In genomic region chr8:80550436-80550835, GRCm38 (mm10) we compare ENCODE assay signal across 29 mouse cellular contexts. TPM values are rescaled to one million over a fixed set of nuclear protein-coding genes. Genes with fewer than 3 reads are reported as not detected.
DNase-seq lines count a peak whose midpoint lies in the region; ATAC-seq and TF ChIP-seq lines count a peak whose summit lies in the region.
"Had no signal": no experiment of that assay in that cellular context is flagged by ENCODE, and none has a peak within 500 bp of the region (broad histone marks: within the 10 kb centered on the region; RNA-seq: fewer than 3 reads in every experiment).

No protein-coding gene starts in this region.

- H3K27me3 ChIP-seq in liver, embryonic 13.5 days = no peaks in the 10 kb centered on the region
- no peaks in the 10 kb centered on the region for H3K27me3 ChIP-seq in liver, postnatal 0 days (ENCODE audit: insufficient read depth, low read length)
- H3K27me3 ChIP-seq: embryonic facial prominence, embryonic 15.5 days; forebrain, embryonic 13.5 days; heart, embryonic 12.5 days; liver, embryonic 15.5 days; lung, embryonic 15.5 days; midbrain, embryonic 15.5 days had no signal

- no peaks in the 10 kb centered on the region for H3K9me3 ChIP-seq in liver, embryonic 13.5 days (replicated peaks)
- H3K9me3 ChIP-seq in liver, postnatal 0 days (ENCODE audit: low read length) = no peaks in the 10 kb centered on the region
- H3K9me3 ChIP-seq: embryonic facial prominence, embryonic 10.5 days; embryonic facial prominence, embryonic 15.5 days; forebrain, embryonic 13.5 days; heart, embryonic 12.5 days; liver, embryonic 15.5 days; lung, embryonic 15.5 days; midbrain, embryonic 10.5 days; midbrain, embryonic 15.5 days had no signal

- ATAC-seq in liver, embryonic 13.5 days (ENCODE audit: low read depth) = no peak
- no peak for ATAC-seq in liver, postnatal 0 days
- ATAC-seq: CD4-positive, CD25-positive, alpha-beta regulatory T cell, adult 4 months; forebrain, embryonic 13.5 days; intestine, postnatal 0 days; midbrain, embryonic 15.5 days had no signal

- peak overlapping the region; percentile 48; the same call in 1 of the 2 replicates for H3K9ac ChIP-seq in liver, embryonic 13.5 days
- H3K9ac ChIP-seq in liver, postnatal 0 days (replicated peaks) = no peak overlapping the region
- H3K9ac ChIP-seq: embryonic facial prominence, embryonic 15.5 days; forebrain, embryonic 13.5 days; heart, embryonic 12.5 days; hindbrain, embryonic 14.5 days; liver, embryonic 15.5 days; lung, embryonic 15.5 days; midbrain, embryonic 15.5 days had no signal

- no peaks in the 10 kb centered on the region for H3K36me3 ChIP-seq in liver, embryonic 13.5 days
- H3K36me3 ChIP-seq in liver, postnatal 0 days (replicated peaks; ENCODE audit: insufficient read depth, low read length) = no peaks in the 10 kb centered on the region
- H3K36me3 ChIP-seq: embryonic facial prominence, embryonic 10.5 days; embryonic facial prominence, embryonic 15.5 days; heart, embryonic 12.5 days; liver, embryonic 15.5 days; lung, embryonic 15.5 days; midbrain, embryonic 10.5 days; midbrain, embryonic 15.5 days had no signal

- intact Hi-C loops in left cerebral cortex, postnatal 36 days (cut with DNase I) = no loop called here

- H3K4me3 ChIP-seq in liver, embryonic 13.5 days (replicated peaks) = no peak overlapping the region
- H3K4me3 ChIP-seq in liver, postnatal 0 days (ENCODE audit: low read depth, low read length) = no peak overlapping the region
- H3K4me3 ChIP-seq: embryonic facial prominence, embryonic 10.5 days; embryonic facial prominence, embryonic 15.5 days; forebrain, embryonic 13.5 days; heart, adult 2 months; heart, embryonic 12.5 days; liver, embryonic 15.5 days; lung, embryonic 15.5 days; midbrain, embryonic 10.5 days; midbrain, embryonic 15.5 days had no signal

- no peak overlapping the region for H3K4me2 ChIP-seq in liver, embryonic 13.5 days
- H3K4me2 ChIP-seq in liver, postnatal 0 days (ENCODE audit: low read depth, low read length) = no peak overlapping the region
- H3K4me2 ChIP-seq: embryonic facial prominence, embryonic 15.5 days; forebrain, embryonic 13.5 days; heart, embryonic 12.5 days; hindbrain, embryonic 14.5 days; lung, embryonic 15.5 days; midbrain, embryonic 15.5 days had no signal

- peak overlapping the region; percentile 89 for H3K27ac ChIP-seq in liver, embryonic 13.5 days
- H3K27ac ChIP-seq in liver, postnatal 0 days (ENCODE audit: low read depth) = no peak overlapping the region
- H3K27ac ChIP-seq: embryonic facial prominence, embryonic 10.5 days; embryonic facial prominence, embryonic 15.5 days; forebrain, embryonic 13.5 days; heart, adult 2 months; hindbrain, embryonic 14.5 days; lung, embryonic 15.5 days; midbrain, embryonic 10.5 days; midbrain, embryonic 15.5 days had no signal

- no peak for TF ChIP-seq CTCF in liver, postnatal 0 days (IDR thresholded peaks at IDR 0.05; ENCODE audit: low read depth)

- peak; percentile 14 for DNase-seq in layer of hippocampus, adult 11-12 months (ENCODE audit: low spot score)
- no peak for DNase-seq in layer of hippocampus, postnatal 10 days (ENCODE audit: low spot score in 2 of 2)
- DNase-seq in liver, embryonic 13.5 days = no peak
- no peak for DNase-seq in liver, postnatal 0 days
- peak; percentile 46 for DNase-seq in brain, adult 2 months (ENCODE audit: low read depth, low spot score)
- DNase-seq in left cerebral cortex, postnatal 36 days (ENCODE audit: low spot score in 2 of 2) = no peak
- no peak for DNase-seq in gastrocnemius, postnatal 25 days
- DNase-seq: adrenal gland, postnatal 25 days; cerebellum, adult 2 months; gastrocnemius, postnatal 36 days; heart, adult 2 months; kidney, postnatal 10 days; thymus, postnatal 14 days had no signal

- peaks cover 43% of the 10 kb centered on the region for H3K4me1 ChIP-seq in liver, embryonic 13.5 days (replicated peaks)
- peaks cover 3% of the 10 kb centered on the region; the same call in 1 of the 2 replicates for H3K4me1 ChIP-seq in liver, postnatal 0 days (ENCODE audit: insufficient read depth)
- H3K4me1 ChIP-seq: embryonic facial prominence, embryonic 10.5 days; embryonic facial prominence, embryonic 15.5 days; heart, embryonic 12.5 days; lung, embryonic 15.5 days; midbrain, embryonic 15.5 days had no signal

- TF ChIP-seq EP300 in liver, postnatal 0 days (IDR thresholded peaks at IDR 0.05; ENCODE audit: low read depth) = no peak

RNA-seq across cellular contexts. Expression of gene Gypa, which starts 56.9 kb away (rescaled TPM):
- total RNA-seq in layer of hippocampus, postnatal 10 days (2021) = not detected
- 610 and 732 TPM in 2 replicates for polyA plus RNA-seq in liver, embryonic 13.5 days (2015; fragmentation: Nextera tagmentation; extraction: Ambion mirVana)
- 278 and 289 TPM in 2 replicates for polyA plus RNA-seq in liver, postnatal 0 days (2015; fragmentation: Nextera tagmentation; extraction: Ambion mirVana)
- total RNA-seq in left cerebral cortex, postnatal 36 days (2021) = not detected
- under 1 TPM in 1 of 2 experiments, not detected in 1; 0.19 TPM for total RNA-seq in gastrocnemius, postnatal 25 days (2021)
- total RNA-seq: gastrocnemius, adult 18-20 months; gastrocnemius, postnatal 36 days; left cerebral cortex, adult 8-10 months; left cerebral cortex, postnatal 4 days had no signal
- polyA plus RNA-seq: CD4-positive, CD25-positive, alpha-beta regulatory T cell, adult 4 months; large intestine, adult 2 months; small intestine, adult 2 months had no signal

Comparison
In these comparisons a context has a peak if more than half of its experiments do, and no peak if none do; other contexts are left out.
1. DNase-seq: peak in layer of hippocampus, adult 11-12 months (single experiment) and brain, adult 2 months (single experiment); none in layer of hippocampus, postnatal 10 days (0 of 2), liver, embryonic 13.5 days (single experiment), liver, postnatal 0 days (single experiment), left cerebral cortex, postnatal 36 days (0 of 2) and gastrocnemius, postnatal 25 days (single experiment).